10 mouse cellular contexts compared by ENCODE assay signal in genomic region chr11:103808771-103809610, GRCm38 (mm10). TPM values are rescaled to one million over a fixed set of nuclear protein-coding genes. Genes with fewer than 3 reads are reported as not detected.
DNase-seq lines count a peak whose midpoint lies in the region; ATAC-seq lines count a peak whose summit lies in the region.
"Had no signal": no experiment of that assay in that cellular context is flagged by ENCODE, and none has a peak within 500 bp of the region (broad histone marks: within the 10 kb centered on the region; RNA-seq: fewer than 3 reads in every experiment).

No protein-coding gene starts in this region.

- no peak for DNase-seq in heart, postnatal 4 days
- DNase-seq in R1 (ENCODE audit: low read depth, low spot score): peak; percentile 32
- peak; percentile 69 for DNase-seq in hindbrain, embryonic 11.5 days (ENCODE audit: low spot score)
- no peak for DNase-seq in urinary bladder, adult 18-20 months (ENCODE audit: low spot score in 2 of 2)
- DNase-seq in layer of hippocampus, adult 8-10 months (ENCODE audit: low spot score in 2 of 2): no peak
- no peak for DNase-seq in spleen, postnatal 4 days (ENCODE audit: low spot score in 2 of 2)

- H3K27me3 ChIP-seq in heart, embryonic 13.5 days (replicated peaks): peaks cover 98% of the 10 kb centered on the region
- H3K27me3 ChIP-seq in hindbrain, embryonic 11.5 days (ENCODE audit: control insufficient read depth, insufficient read depth, low read length): peaks cover 29% of the 10 kb centered on the region; the same call in 1 of the 2 replicates
- peaks cover 75% of the 10 kb centered on the region for H3K27me3 ChIP-seq in midbrain, embryonic 12.5 days

- peak overlapping the region; percentile 65 for H3K4me3 ChIP-seq in heart, embryonic 13.5 days
- peak overlapping the region; percentile 47 for H3K4me3 ChIP-seq in hindbrain, embryonic 11.5 days (ENCODE audit: low read depth, low read length)
- peak overlapping the region; percentile 51 for H3K4me3 ChIP-seq in midbrain, embryonic 12.5 days

- peak overlapping the region; percentile 80; the same call in 1 of the 2 replicates for H3K9ac ChIP-seq in heart, embryonic 13.5 days
- peak overlapping the region; percentile 75 for H3K9ac ChIP-seq in hindbrain, embryonic 11.5 days (ENCODE audit: low read depth, low read length)
- peak overlapping the region; percentile 68 for H3K9ac ChIP-seq in midbrain, embryonic 12.5 days (replicated peaks)

- WGBS in heart, embryonic 13.5 days: 6% methylated on average over 29 of the region's 29 CpGs
- 2% methylated on average over 29 of the region's 29 CpGs for WGBS in hindbrain, embryonic 11.5 days
- WGBS in midbrain, embryonic 12.5 days: 3% methylated on average over 29 of the region's 29 CpGs

- ATAC-seq in heart, embryonic 13.5 days (ENCODE audit: extremely low read depth, insufficient number of reproducible peaks, low FRiP score, low TSS enrichment): no peak
- ATAC-seq in hindbrain, embryonic 11.5 days (ENCODE audit: low FRiP score): no peak
- no peak; the same call in 1 of the 2 replicates for ATAC-seq in midbrain, embryonic 12.5 days (ENCODE audit: low FRiP score, low read depth)

- H3K4me1 ChIP-seq in heart, embryonic 13.5 days: peaks cover 17% of the 10 kb centered on the region
- peaks cover 19% of the 10 kb centered on the region for H3K4me1 ChIP-seq in hindbrain, embryonic 11.5 days (replicated peaks; ENCODE audit: control insufficient read depth, insufficient read depth, low read length)
- H3K4me1 ChIP-seq in midbrain, embryonic 12.5 days: peaks cover 41% of the 10 kb centered on the region

- peak overlapping the region; percentile 98 for H3K4me2 ChIP-seq in heart, embryonic 13.5 days
- H3K4me2 ChIP-seq in hindbrain, embryonic 11.5 days (replicated peaks; ENCODE audit: low read depth, low read length): peak overlapping the region; percentile 92
- peak overlapping the region; percentile 77 for H3K4me2 ChIP-seq in midbrain, embryonic 12.5 days (replicated peaks)

- H3K27ac ChIP-seq in heart, embryonic 13.5 days (replicated peaks): no peak overlapping the region
- H3K27ac ChIP-seq in hindbrain, embryonic 11.5 days (ENCODE audit: low read depth, low read length): peak overlapping the region; percentile 83
- H3K27ac ChIP-seq in midbrain, embryonic 12.5 days (replicated peaks): peak overlapping the region; percentile 88

- H3K36me3 ChIP-seq in heart, embryonic 13.5 days: no peaks in the 10 kb centered on the region
- H3K36me3 ChIP-seq in hindbrain, embryonic 11.5 days (ENCODE audit: control insufficient read depth, insufficient read depth, low read length): no peaks in the 10 kb centered on the region
- H3K36me3 ChIP-seq in midbrain, embryonic 12.5 days: peaks cover 14% of the 10 kb centered on the region

- H3K9me3 ChIP-seq in heart, embryonic 13.5 days: 0 out of 2 replicates have a peak, but pooled peaks cover 2% of the 10 kb centered on the region
- no peaks in the 10 kb centered on the region for H3K9me3 ChIP-seq in hindbrain, embryonic 11.5 days (ENCODE audit: control insufficient read depth, low read length)
- H3K9me3 ChIP-seq in midbrain, embryonic 12.5 days: no peaks in the 10 kb centered on the region

RNA-seq across cellular contexts. Expression of gene Wnt3, which starts 35.0 kb away (rescaled TPM):
- not detected in 2 replicates for polyA plus RNA-seq in heart, embryonic 13.5 days (2015; fragmentation: Nextera tagmentation; extraction: Ambion mirVana)
- total RNA-seq in heart, postnatal 4 days (2021): not detected
- polyA plus RNA-seq in hindbrain, embryonic 11.5 days (2014; fragmentation: Nextera tagmentation; extraction: Ambion mirVana): 9.8 and 10.8 TPM in 2 replicates
- polyA plus RNA-seq in midbrain, embryonic 12.5 days (2016; fragmentation: Nextera tagmentation; extraction: Ambion mirVana): 16.4 and 21.3 TPM in 2 replicates
- total RNA-seq in layer of hippocampus, adult 8-10 months (2022): 1 to 10 TPM in 2 of 4 experiments, under 1 TPM in 2; 0.93 to 2.0 (median 1.2) TPM
- total RNA-seq: neutrophil, adult 5-6 weeks had no signal

RNA-seq across cellular contexts. Expression of gene Wnt9b, which starts 59.4 kb away (rescaled TPM):
- polyA plus RNA-seq in heart, embryonic 13.5 days (2015; fragmentation: Nextera tagmentation; extraction: Ambion mirVana): 0.80 and 0.91 TPM in 2 replicates
- total RNA-seq in heart, postnatal 4 days (2021): 1 to 10 TPM; 1.0 to 1.2 TPM
- 0.36 and 0.39 TPM in 2 replicates for polyA plus RNA-seq in hindbrain, embryonic 11.5 days (2014; fragmentation: Nextera tagmentation; extraction: Ambion mirVana)
- 0.72 and 0.84 TPM in 2 replicates for polyA plus RNA-seq in midbrain, embryonic 12.5 days (2016; fragmentation: Nextera tagmentation; extraction: Ambion mirVana)
- under 1 TPM; 0.16 to 0.33 (median 0.24) TPM for total RNA-seq in layer of hippocampus, adult 8-10 months (2022)
- total RNA-seq: CH12.LX; neutrophil, adult 5-6 weeks had no signal

Comparison
In these comparisons a context has a peak if more than half of its experiments do, and no peak if none do; other contexts are left out.
1. DNase-seq: peak in R1 (single experiment) and hindbrain, embryonic 11.5 days (single experiment); none in heart, postnatal 4 days (single experiment), urinary bladder, adult 18-20 months (0 of 2), layer of hippocampus, adult 8-10 months (0 of 2) and spleen, postnatal 4 days (0 of 2).
2. RNA of gene Wnt3, which starts 35.0 kb away (polyA plus RNA-seq): 16.4 to 21.3 TPM in midbrain, embryonic 12.5 days and 9.8 to 10.8 TPM in hindbrain, embryonic 11.5 days; not detected in heart, embryonic 13.5 days; every median in the first group is over 10 times any median in the second.
3. Peak in every context shown above with its lines, with median percentiles within 50 percentile points of each other: H3K4me2 ChIP-seq, H3K4me3 ChIP-seq and H3K9ac ChIP-seq.